Mouse (Mus musculus) heart, adult 2 months (tissue): ENCODE measurements at regions not wholly inside any gene's neighbourhood (a gene's known extent, or its start where the extent isn't known, plus 50 kb on each side); places are given as distances from the start of the nearest gene placed in this dataset.

ENCODE experiments used
- DNase-seq, 2 experiments: peaks; one replicate each; pipeline ENCODE4 v3.0.0; 2021
- H3K27ac ChIP-seq: fragments of 200-600 bp; 2 replicates; pipeline ENCODE4 v1.8.1; 2022
- H3K27me3 ChIP-seq: fragments of 200-500 bp; 2 replicates; pipeline ENCODE4 v1.6.1; 2012; ENCODE audit warnings: mild to moderate bottlenecking, low read length, inconsistent platforms, mixed read lengths; ENCODE audit not compliant: control insufficient read depth, insufficient read depth
- H3K36me3 ChIP-seq: fragments of 200-500 bp; 2 replicates; pipeline ENCODE4 v1.6.1; 2012; ENCODE audit warnings: low read length, inconsistent platforms; ENCODE audit not compliant: control insufficient read depth, insufficient read depth
- H3K4me1 ChIP-seq: fragments of 200-500 bp; 2 replicates; pipeline ENCODE4 v1.6.1; 2011; ENCODE audit warnings: low read length; ENCODE audit not compliant: control insufficient read depth, insufficient read depth
- H3K4me3 ChIP-seq: fragments of 200-600 bp; 2 replicates; pipeline ENCODE4 v1.8.1; 2022
- H3K79me2 ChIP-seq: fragments of 200-500 bp; replicated peaks from 2 replicates; pipeline ENCODE4 v1.6.1; 2012; ENCODE audit warnings: mild to moderate bottlenecking, inconsistent platforms, low read length, moderate library complexity, mixed read lengths; ENCODE audit not compliant: control insufficient read depth, insufficient read depth
- H3K9ac ChIP-seq: fragments of 200-500 bp; 2 replicates; pipeline ENCODE4 v1.6.1; 2012; ENCODE audit warnings: low read depth, mild to moderate bottlenecking, control low read depth, inconsistent platforms, low read length, mixed read lengths
- CTCF ChIP-seq: fragments of 200-600 bp; IDR thresholded peaks from 2 replicates; pipeline ENCODE4 v1.8.1; 2022; ENCODE audit warnings: antibody characterized with exemption, mild to moderate bottlenecking, moderate library complexity
- EP300 ChIP-seq: fragments of 200-500 bp; IDR thresholded peaks from 2 replicates; pipeline ENCODE4 v1.6.1; 2011; ENCODE audit warnings: low read depth, low read length, control low read depth; ENCODE audit not compliant: insufficient read depth
- POLR2A ChIP-seq: fragments of 200-500 bp; IDR thresholded peaks from 2 replicates; pipeline ENCODE4 v1.6.1; 2011; ENCODE audit warnings: mild to moderate bottlenecking, low read depth, low read length, control low read depth; ENCODE audit not compliant: insufficient read depth
- WGBS: fragments of 180-500 bp; shearing (Covaris S2); methylation state at CpG from one replicate; pipeline ENCODE4 v1.1.7; 2018; 5-methylcytosine and 5-hydroxymethylcytosine counted together
- intact Hi-C: fragments of 180-260 bp; cut with DNase I; formaldehyde crosslinking; loops from one replicate; pipeline ENCODE4 v1.15.1; 2025

DNA sequence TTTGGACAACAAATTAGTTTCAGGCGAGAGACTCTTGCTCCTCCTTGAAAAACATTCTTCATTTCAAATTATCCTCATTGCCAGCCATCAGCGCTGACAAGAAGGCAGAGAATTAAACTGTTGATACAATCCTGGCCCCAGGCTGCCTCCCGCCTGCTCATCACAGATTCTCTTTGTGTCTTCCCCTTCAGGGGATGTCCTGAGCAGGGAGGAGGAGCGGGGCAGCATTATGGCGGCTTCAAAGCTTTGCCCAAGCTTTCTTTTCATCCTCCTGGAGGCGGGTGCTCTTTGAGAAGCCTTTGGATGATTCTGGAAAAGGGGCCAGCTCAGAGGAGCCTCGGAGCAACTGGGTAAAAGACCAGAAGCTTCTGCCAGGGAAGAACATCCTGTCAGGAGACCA lies 149.1 kb downstream of the 4930564D02Rik start:
- Histone ChIP-seq H3K27ac (no peak overlapping the region), H3K4me3 (no peak overlapping the region), H3K36me3 (no peaks in the 10 kb centered on the region), H3K27me3 (no peaks in the 10 kb centered on the region), H3K9ac (no peak overlapping the region), H3K4me1 (no peaks in the 10 kb centered on the region), H3K79me2 (no peaks in the 10 kb centered on the region)
- DNase-seq, result no peak
- TF ChIP-seq POLR2A (no peak), CTCF (no peak), EP300 (no peak)
- 57% methylated on average over 7 of the region's 7 CpGs for WGBS
- intact Hi-C loops, result no loop called here

DNA sequence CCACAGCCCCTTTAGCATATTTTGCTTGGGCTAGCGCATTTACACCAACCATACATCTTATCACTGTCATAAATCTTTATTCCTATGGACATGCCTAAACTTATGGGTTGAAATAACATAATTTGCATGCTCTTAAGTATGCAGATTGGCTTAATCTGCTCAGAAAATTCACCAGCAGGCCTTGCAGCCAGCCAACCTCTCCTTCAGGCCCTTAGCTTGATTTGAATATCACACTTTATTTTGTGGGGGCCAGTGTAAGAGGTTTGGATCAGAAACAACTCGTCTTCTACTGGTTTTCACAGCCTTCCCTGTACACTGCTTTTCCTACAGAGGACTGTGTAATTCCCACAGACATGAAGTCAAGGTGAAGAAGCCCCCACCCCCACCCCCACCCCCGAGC lies 153.0 kb downstream of the 4930564D02Rik start:
- Histone ChIP-seq H3K9ac (no peak overlapping the region), H3K79me2 (no peaks in the 10 kb centered on the region), H3K4me1 (no peaks in the 10 kb centered on the region), H3K36me3 (no peaks in the 10 kb centered on the region), H3K4me3 (no peak overlapping the region), H3K27ac (no peak overlapping the region), H3K27me3 (no peaks in the 10 kb centered on the region)
- no peak for TF ChIP-seq EP300
- no peak for TF ChIP-seq CTCF
- no peak for TF ChIP-seq POLR2A
- intact Hi-C loops, result no loop called here
- 64% methylated on average over 3 of the region's 3 CpGs for WGBS
- no peak for DNase-seq

- Histone ChIP-seq H3K4me3 (no peak overlapping the region), H3K27ac (no peak overlapping the region), H3K79me2 (no peaks in the 10 kb centered on the region), H3K27me3 (no peaks in the 10 kb centered on the region), H3K4me1 (no peaks in the 10 kb centered on the region), H3K9ac (no peak overlapping the region), H3K36me3 (no peaks in the 10 kb centered on the region)
- intact Hi-C loops, result no loop called here
- TF ChIP-seq CTCF, result no peak
- no peak for TF ChIP-seq POLR2A
- TF ChIP-seq EP300, result no peak
- no peak for DNase-seq
- 44% methylated on average over 1 of the region's 1 CpGs for WGBS
These were observed 154.0 kb downstream of the 4930564D02Rik start for GRCm38 (mm10) chr3:105220641-105221040.

DNA sequence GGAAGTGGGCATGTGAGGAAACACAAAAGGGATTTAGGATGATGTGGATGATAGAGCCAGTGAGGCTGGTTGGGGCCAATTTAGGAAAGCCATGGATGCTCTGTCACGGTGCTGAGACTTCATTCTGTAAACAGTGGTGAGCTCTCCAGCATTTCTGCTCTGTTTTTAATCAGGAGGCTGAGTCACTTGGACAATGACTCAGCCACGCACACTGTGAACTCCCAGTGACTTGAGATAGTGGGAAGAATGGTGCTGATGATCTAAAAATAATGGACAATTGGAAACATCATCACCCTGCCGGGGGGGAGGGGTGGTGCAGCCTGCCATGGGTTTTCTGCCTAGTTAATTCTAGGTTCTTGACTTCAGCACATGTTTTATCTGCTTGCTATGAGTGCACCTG lies 156.3 kb downstream of the 4930564D02Rik start:
- Histone ChIP-seq H3K27me3 (no peaks in the 10 kb centered on the region), H3K9ac (no peak overlapping the region), H3K79me2 (no peaks in the 10 kb centered on the region), H3K4me1 (no peaks in the 10 kb centered on the region), H3K4me3 (no peak overlapping the region), H3K27ac (no peak overlapping the region), H3K36me3 (no peaks in the 10 kb centered on the region)
- no peak for DNase-seq
- intact Hi-C loops, result no loop called here
- 23% methylated on average over 3 of the region's 3 CpGs for WGBS
- no peak for TF ChIP-seq EP300
- TF ChIP-seq POLR2A, result no peak
- TF ChIP-seq CTCF, result no peak

GRCm38 (mm10) chr3:105223671-105224070 lies 157.0 kb downstream of the 4930564D02Rik start:
- H3K36me3 ChIP-seq, result no peaks in the 10 kb centered on the region
- intact Hi-C loops, result no loop called here
- WGBS, result 65% methylated on average over 4 of the region's 4 CpGs
- no peak for TF ChIP-seq POLR2A
- TF ChIP-seq CTCF, result no peak
- no peak for TF ChIP-seq EP300
- no peak for DNase-seq
- no peak overlapping the region for H3K27ac ChIP-seq
- no peak overlapping the region for H3K4me3 ChIP-seq
- no peaks in the 10 kb centered on the region for H3K79me2 ChIP-seq
- H3K4me1 ChIP-seq, result no peaks in the 10 kb centered on the region
- H3K27me3 ChIP-seq, result no peaks in the 10 kb centered on the region
- no peak overlapping the region for H3K9ac ChIP-seq

GRCm38 (mm10) chr3:105227551-105227950 lies 160.9 kb downstream of the 4930564D02Rik start:
- 52% methylated on average over 1 of the region's 1 CpGs for WGBS
- TF ChIP-seq POLR2A (no peak), CTCF (no peak), EP300 (no peak)
- no peak for DNase-seq
- Histone ChIP-seq H3K27ac (no peak overlapping the region), H3K79me2 (no peaks in the 10 kb centered on the region), H3K4me1 (no peaks in the 10 kb centered on the region), H3K9ac (no peak overlapping the region), H3K4me3 (no peak overlapping the region), H3K27me3 (no peaks in the 10 kb centered on the region), H3K36me3 (no peaks in the 10 kb centered on the region)
- intact Hi-C loops, result no loop called here

GRCm38 (mm10) chr3:105228401-105228800 lies 161.8 kb downstream of the 4930564D02Rik start:
- H3K27ac ChIP-seq, result no peak overlapping the region
- H3K4me3 ChIP-seq, result no peak overlapping the region
- TF ChIP-seq EP300 (no peak), POLR2A (no peak), CTCF (no peak)
- H3K4me1 ChIP-seq, result no peaks in the 10 kb centered on the region
- no peaks in the 10 kb centered on the region for H3K36me3 ChIP-seq
- intact Hi-C loops, result no loop called here
- WGBS, result 75% methylated on average over 3 of the region's 3 CpGs
- H3K9ac ChIP-seq, result no peak overlapping the region
- no peaks in the 10 kb centered on the region for H3K27me3 ChIP-seq
- no peak for DNase-seq
- no peaks in the 10 kb centered on the region for H3K79me2 ChIP-seq
